Mouse (Mus musculus): ENCODE data around the gene Tbx6.

- no peak for TF ChIP-seq POLR2A (IDR thresholded peaks at IDR 0.05; ENCODE audit: borderline replicate concordance, low read depth, low read length)
- no peak for TF ChIP-seq CTCF (IDR thresholded peaks at IDR 0.05; ENCODE audit: low read depth, low read length)
Observed at GRCm38 (mm10) chr7:126809723-126810369, 28.6 kb downstream of the Tbx6 start.

Data from bone marrow macrophage, adult 2 months (primary cell).